Mouse (Mus musculus): Measurements from ENCODE around the gene Gltpd2. TPM values are rescaled to one million over a fixed set of nuclear protein-coding genes. Genes with fewer than 3 reads are reported as not detected.
A peak's percentile ranks its signal among the peaks of the same experiment; 100 is the strongest.

The Gltpd2 gene
- polyA plus RNA-seq, 1 experiment from 2014 or later, result 0.47 TPM

GRCm38 (mm10) chr11:70553940-70554339 lies 34.9 kb downstream of the Gltpd2 start:
- Histone ChIP-seq H3K36me3 (no peaks in the 10 kb centered on the region), H3K27ac (no peak overlapping the region), H3K4me1 (replicated peaks) (peaks cover 17% of the 10 kb centered on the region), H3K27me3 (ENCODE audit: insufficient read depth, poor library complexity, severe bottlenecking) (peaks cover 19% of the 10 kb centered on the region), H3K9me3 (no peaks in the 10 kb centered on the region), H3K4me3 (no peak overlapping the region; the same call in 1 of the 2 replicates)
- 32% methylated on average over 7 of the region's 7 CpGs for WGBS
- no peak for DNase-seq (ENCODE audit: low spot score)

- no peak overlapping the region for H3K27ac ChIP-seq
- no peaks in the 10 kb centered on the region for H3K9me3 ChIP-seq
- H3K27me3 ChIP-seq (ENCODE audit: insufficient read depth, poor library complexity, severe bottlenecking), result peaks cover 18% of the 10 kb centered on the region
- no peak for DNase-seq (ENCODE audit: low spot score)
- H3K4me3 ChIP-seq, result no peak overlapping the region
- H3K4me1 ChIP-seq (replicated peaks), result peaks cover 26% of the 10 kb centered on the region
- H3K36me3 ChIP-seq, result no peaks in the 10 kb centered on the region
- 89% methylated on average over 9 of the region's 9 CpGs for WGBS
Observed at GRCm38 (mm10) chr11:70557545-70557944, 38.5 kb downstream of the Gltpd2 start.

DNA sequence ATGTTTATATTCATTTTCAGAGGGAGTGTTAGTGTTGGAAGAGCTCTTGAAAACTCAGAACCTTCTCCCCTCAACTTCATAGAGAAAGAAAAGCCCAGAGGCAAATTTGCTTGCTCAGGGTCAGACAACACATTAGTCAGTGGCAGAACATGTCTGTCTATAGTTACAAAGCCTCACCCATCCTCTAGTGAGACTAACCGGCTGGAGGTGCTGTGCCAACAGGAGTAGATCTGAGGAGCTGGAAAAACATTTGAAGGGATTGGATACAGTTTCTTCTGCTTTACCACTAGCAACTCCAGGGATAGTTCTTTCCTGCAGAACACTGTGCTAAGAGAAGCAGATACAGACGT lies 42.9 kb downstream of the Gltpd2 start:
- DNase-seq (ENCODE audit: low spot score), result no peak
- Histone ChIP-seq H3K27me3 (ENCODE audit: insufficient read depth, poor library complexity, severe bottlenecking) (no peaks in the 10 kb centered on the region), H3K27ac (peak overlapping the region; percentile 95), H3K36me3 (no peaks in the 10 kb centered on the region), H3K9me3 (no peaks in the 10 kb centered on the region), H3K4me1 (replicated peaks) (peaks cover 52% of the 10 kb centered on the region), H3K4me3 (peak overlapping the region; percentile 93)
- WGBS, result 2% methylated on average over 2 of the region's 2 CpGs

DNA sequence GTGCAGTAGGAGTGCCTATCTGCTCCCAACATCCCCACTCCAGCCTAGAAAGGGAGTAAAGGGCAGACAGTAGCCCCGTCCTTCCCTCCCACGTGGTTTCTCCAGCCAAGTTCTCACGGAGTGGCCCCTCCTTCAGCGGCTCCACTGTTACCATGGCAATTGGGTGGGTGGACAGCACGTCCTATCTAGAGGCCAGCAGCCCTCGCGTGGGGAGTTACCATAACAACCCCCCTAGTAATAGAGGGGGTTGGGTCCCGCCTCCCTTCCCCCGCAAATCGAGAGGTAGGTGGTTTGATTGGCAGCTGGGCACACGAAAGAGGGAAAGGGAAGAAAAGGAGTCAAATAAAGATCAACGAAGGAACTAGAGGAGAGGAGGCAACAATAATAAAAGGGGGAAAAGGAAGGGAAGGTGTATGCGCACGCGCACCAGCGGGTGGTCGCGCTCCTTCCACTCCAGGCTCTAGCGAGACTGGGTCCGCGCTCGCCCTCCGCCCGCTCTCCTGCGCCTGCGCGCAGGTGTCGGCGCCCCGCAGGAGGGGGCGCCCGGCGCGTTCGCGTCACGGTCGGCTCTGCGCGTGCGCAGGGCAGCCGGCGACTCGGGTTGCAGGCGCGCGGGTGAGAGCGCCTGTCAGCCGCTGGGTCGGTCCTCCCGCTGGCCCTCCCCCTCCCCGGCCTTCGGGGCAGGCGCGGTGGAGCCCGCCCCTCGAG lies 43.4 kb downstream of the Gltpd2 start, which contains the start of gene Mink1:
Gene Mink1, plus strand, starts transcription at position 595 of the 708 bp plus-strand sequence.
- peaks cover 57% of the 10 kb centered on the region for H3K4me1 ChIP-seq (replicated peaks)
- H3K27me3 ChIP-seq (ENCODE audit: insufficient read depth, poor library complexity, severe bottlenecking), result no peaks in the 10 kb centered on the region
- H3K9me3 ChIP-seq, result no peaks in the 10 kb centered on the region
- peak; percentile 90 for DNase-seq (ENCODE audit: low spot score)
- no peaks in the 10 kb centered on the region for H3K36me3 ChIP-seq
- WGBS, result under 1% methylated on average over 57 of the region's 57 CpGs
- H3K27ac ChIP-seq, result peak within 1 kb of the TSS; percentile 95
- H3K4me3 ChIP-seq, result peak within 1 kb of the TSS; percentile 93

DNA sequence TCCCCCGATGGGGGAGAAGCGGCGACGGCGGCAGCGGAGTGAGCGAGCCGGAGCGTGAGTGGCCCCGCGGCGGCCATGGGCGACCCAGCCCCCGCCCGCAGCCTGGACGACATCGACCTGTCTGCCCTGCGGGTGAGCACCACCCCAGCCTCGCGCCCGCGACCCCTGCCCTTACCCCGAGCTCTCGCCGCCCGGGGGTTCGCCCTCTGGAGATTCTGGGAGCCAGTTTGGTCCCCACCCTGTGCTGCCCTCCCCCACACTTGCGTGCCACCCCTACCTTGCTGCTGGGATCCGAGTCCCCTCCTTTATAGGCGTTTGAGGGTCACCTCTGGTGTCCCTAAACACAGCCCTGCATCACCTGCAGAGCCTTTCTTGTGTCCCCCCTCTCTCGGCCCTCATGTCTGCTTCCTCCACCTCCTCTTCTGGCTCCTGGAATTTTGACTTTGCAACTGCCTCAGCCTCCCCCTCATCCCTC lies 44.0 kb downstream of the Gltpd2 start:
- Histone ChIP-seq H3K4me1 (replicated peaks) (peaks cover 57% of the 10 kb centered on the region), H3K27ac (peak overlapping the region; percentile 95), H3K36me3 (peaks cover 4% of the 10 kb centered on the region; the same call in 1 of the 2 replicates), H3K4me3 (peak overlapping the region; percentile 93), H3K9me3 (no peaks in the 10 kb centered on the region), H3K27me3 (ENCODE audit: insufficient read depth, poor library complexity, severe bottlenecking) (no peaks in the 10 kb centered on the region)
- DNase-seq (ENCODE audit: low spot score), result peak; percentile 41
- WGBS, result 2% methylated on average over 31 of the region's 31 CpGs

DNA sequence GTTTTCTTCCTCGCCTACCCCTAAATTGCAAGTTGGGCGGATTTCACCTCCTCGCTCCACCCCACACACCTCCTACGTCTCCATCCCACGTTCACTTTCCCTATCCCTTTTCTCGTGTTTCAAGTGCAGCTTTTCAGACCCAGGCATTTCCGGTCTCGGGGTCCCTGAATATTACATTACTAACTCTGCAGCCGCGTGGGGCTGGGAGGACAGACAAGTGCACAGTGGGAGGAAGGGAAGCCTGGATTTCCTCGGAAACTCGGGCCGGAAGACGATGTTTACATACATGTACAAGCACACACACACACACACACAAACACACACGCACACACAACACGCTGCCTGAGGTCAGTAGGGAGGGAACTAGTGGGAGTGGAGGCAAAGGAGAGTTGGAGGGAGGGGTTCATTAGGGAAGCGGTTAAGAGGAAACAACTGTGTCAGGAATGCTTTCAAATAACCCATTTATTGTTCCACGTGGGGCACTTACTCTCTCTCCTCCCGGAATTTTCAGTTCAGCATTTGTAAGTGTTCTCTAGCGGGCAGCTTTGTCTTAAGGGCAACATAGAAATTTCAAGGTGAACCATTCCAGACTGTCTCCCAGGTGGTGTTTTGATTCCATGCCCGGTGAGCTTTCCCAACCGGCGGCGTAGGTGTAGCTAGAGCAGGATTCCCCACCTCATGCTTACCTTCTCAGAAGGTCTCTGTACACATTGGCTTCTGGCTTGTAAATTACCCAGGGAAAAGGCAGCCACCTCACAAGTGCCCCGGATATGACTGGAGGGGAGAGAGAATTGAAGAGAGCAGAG lies 44.7 kb downstream of the Gltpd2 start:
- peak overlapping the region; percentile 93 for H3K4me3 ChIP-seq
- DNase-seq (ENCODE audit: low spot score), result peak; percentile 49
- H3K27ac ChIP-seq, result peak overlapping the region; percentile 95
- peaks cover 9% of the 10 kb centered on the region; the same call in 1 of the 2 replicates for H3K36me3 ChIP-seq
- no peaks in the 10 kb centered on the region for H3K27me3 ChIP-seq (ENCODE audit: insufficient read depth, poor library complexity, severe bottlenecking)
- WGBS, result 3% methylated on average over 25 of the region's 25 CpGs
- H3K4me1 ChIP-seq (replicated peaks), result peaks cover 57% of the 10 kb centered on the region
- H3K9me3 ChIP-seq, result no peaks in the 10 kb centered on the region

DNA sequence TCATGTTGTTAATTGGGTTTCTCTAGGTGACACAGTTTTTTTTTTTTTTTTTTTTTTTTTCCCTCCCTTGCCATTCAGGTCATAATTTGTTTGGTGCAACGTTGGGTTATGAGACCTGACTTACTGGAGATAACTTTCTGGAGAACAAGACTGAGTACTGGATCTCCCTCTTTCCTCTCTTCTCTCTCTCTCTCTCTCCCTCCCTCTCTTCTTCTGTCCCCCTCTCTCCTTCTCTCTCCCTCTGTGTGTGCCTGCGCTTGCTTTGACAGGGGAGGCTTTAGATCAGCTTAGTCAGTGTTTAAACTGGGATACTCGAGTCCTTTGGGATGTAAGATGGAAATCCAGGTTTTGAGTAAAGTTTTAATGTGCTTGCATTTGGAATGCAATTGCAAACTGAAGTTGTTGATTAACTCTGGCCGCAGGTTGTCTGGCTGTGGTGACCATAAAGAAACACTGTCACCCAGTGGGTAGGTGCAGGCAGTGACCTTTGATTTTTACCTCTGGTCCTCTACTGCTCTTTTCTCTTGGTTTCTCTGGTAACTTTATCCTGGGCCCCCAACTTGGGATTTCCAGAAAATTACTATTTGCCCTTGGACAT lies 45.4 kb downstream of the Gltpd2 start:
- H3K4me3 ChIP-seq, result peak overlapping the region; percentile 93
- peaks cover 57% of the 10 kb centered on the region for H3K4me1 ChIP-seq (replicated peaks)
- H3K27ac ChIP-seq, result no peak overlapping the region; the same call in 1 of the 2 replicates
- H3K9me3 ChIP-seq, result no peaks in the 10 kb centered on the region
- 53% methylated on average over 4 of the region's 4 CpGs for WGBS
- no peaks in the 10 kb centered on the region for H3K27me3 ChIP-seq (ENCODE audit: insufficient read depth, poor library complexity, severe bottlenecking)
- peaks cover 9% of the 10 kb centered on the region; the same call in 1 of the 2 replicates for H3K36me3 ChIP-seq
- no peak for DNase-seq (ENCODE audit: low spot score)

DNA sequence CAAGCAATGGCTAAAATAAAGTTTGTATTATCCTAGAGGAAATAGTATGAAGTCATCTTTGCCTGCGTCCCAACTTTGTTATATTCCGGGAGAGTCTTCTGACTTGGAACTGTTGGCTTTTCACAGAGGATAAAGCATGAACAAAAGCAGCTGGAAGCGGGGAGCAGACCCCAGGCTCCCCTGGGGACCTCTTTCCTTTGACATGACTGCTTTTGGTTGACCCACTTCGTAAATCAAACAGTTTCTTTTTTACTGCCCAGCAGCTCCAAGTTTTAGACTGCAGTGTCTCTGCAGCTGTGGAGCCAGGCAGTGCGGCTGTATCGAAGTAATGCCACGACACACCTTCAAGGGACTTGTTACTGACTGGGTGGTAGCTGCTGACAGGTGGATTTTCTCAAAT lies 47.6 kb downstream of the Gltpd2 start:
- WGBS, result 77% methylated on average over 7 of the region's 7 CpGs
- Histone ChIP-seq H3K4me1 (replicated peaks) (peaks cover 58% of the 10 kb centered on the region), H3K4me3 (no peak overlapping the region), H3K27me3 (ENCODE audit: insufficient read depth, poor library complexity, severe bottlenecking) (no peaks in the 10 kb centered on the region), H3K9me3 (no peaks in the 10 kb centered on the region), H3K27ac (no peak overlapping the region), H3K36me3 (peaks cover 9% of the 10 kb centered on the region; the same call in 1 of the 2 replicates)
- no peak for DNase-seq (ENCODE audit: low spot score)

Other genes starting within 250 kb of the Gltpd2 start
- gene Alox12e, start 196.6 kb upstream of the Gltpd2 start, polyA plus RNA-seq (2016; fragmentation: Nextera tagmentation; extraction: Ambion mirVana), result not detected in 2 replicates
- 0.06 and 0.16 TPM in 2 replicates for gene Alox15, start 167.2 kb upstream of the Gltpd2 start, polyA plus RNA-seq (2016; fragmentation: Nextera tagmentation; extraction: Ambion mirVana)
- 50.6 and 53.0 TPM in 2 replicates for gene Pelp1, start 109.2 kb upstream of the Gltpd2 start, polyA plus RNA-seq (2016; fragmentation: Nextera tagmentation; extraction: Ambion mirVana)
- 31.1 and 32.7 TPM in 2 replicates for gene Arrb2, start 86.6 kb upstream of the Gltpd2 start, polyA plus RNA-seq (2016; fragmentation: Nextera tagmentation; extraction: Ambion mirVana)
- gene Med11, start 67.3 kb upstream of the Gltpd2 start, polyA plus RNA-seq (2016; fragmentation: Nextera tagmentation; extraction: Ambion mirVana), result 48.3 and 49.2 TPM in 2 replicates
- 0.25 and 0.30 TPM in 2 replicates for gene Zmynd15, start 59.8 kb upstream of the Gltpd2 start, polyA plus RNA-seq (2016; fragmentation: Nextera tagmentation; extraction: Ambion mirVana)
- 0.31 and 0.41 TPM in 2 replicates for gene Cxcl16, start 59.2 kb upstream of the Gltpd2 start, polyA plus RNA-seq (2016; fragmentation: Nextera tagmentation; extraction: Ambion mirVana)
- 0.52 TPM in 1 of 2 replicates, not detected in the other for gene Tm4sf5, start 14.0 kb upstream of the Gltpd2 start, polyA plus RNA-seq (2016; fragmentation: Nextera tagmentation; extraction: Ambion mirVana)
- gene Vmo1, start 4.6 kb upstream of the Gltpd2 start, polyA plus RNA-seq (2016; fragmentation: Nextera tagmentation; extraction: Ambion mirVana), result 0.34 TPM in 1 of 2 replicates, not detected in the other
- gene Psmb6, start 6.2 kb downstream of the Gltpd2 start, polyA plus RNA-seq (2016; fragmentation: Nextera tagmentation; extraction: Ambion mirVana), result 1,108 and 1,160 TPM in 2 replicates
- not detected in 2 replicates for gene Gm40193, start 13.7 kb downstream of the Gltpd2 start, polyA plus RNA-seq (2016; fragmentation: Nextera tagmentation; extraction: Ambion mirVana)
- 3.8 and 4.1 TPM in 2 replicates for gene Pld2, start 20.9 kb downstream of the Gltpd2 start, polyA plus RNA-seq (2016; fragmentation: Nextera tagmentation; extraction: Ambion mirVana)
- gene Mink1, start 43.7 kb downstream of the Gltpd2 start, polyA plus RNA-seq (2016; fragmentation: Nextera tagmentation; extraction: Ambion mirVana), result 12.6 and 14.6 TPM in 2 replicates
- gene 4930544D05Rik, start 96.7 kb downstream of the Gltpd2 start, polyA plus RNA-seq (2016; fragmentation: Nextera tagmentation; extraction: Ambion mirVana), result not detected in 2 replicates
- not detected in 2 replicates for gene Chrne, start 100.0 kb downstream of the Gltpd2 start, polyA plus RNA-seq (2016; fragmentation: Nextera tagmentation; extraction: Ambion mirVana)
- gene Gp1ba, start 119.9 kb downstream of the Gltpd2 start, polyA plus RNA-seq (2016; fragmentation: Nextera tagmentation; extraction: Ambion mirVana), result 0.34 and 0.80 TPM in 2 replicates
- 90.6 and 97.1 TPM in 2 replicates for gene Rnf167, start 128.0 kb downstream of the Gltpd2 start, polyA plus RNA-seq (2016; fragmentation: Nextera tagmentation; extraction: Ambion mirVana)
- 144 and 155 TPM in 2 replicates for gene Slc25a11, start 128.3 kb downstream of the Gltpd2 start, polyA plus RNA-seq (2016; fragmentation: Nextera tagmentation; extraction: Ambion mirVana)
- gene Pfn1, start 135.4 kb downstream of the Gltpd2 start, polyA plus RNA-seq (2016; fragmentation: Nextera tagmentation; extraction: Ambion mirVana), result 1,872 and 1,874 TPM in 2 replicates
- 39.3 and 53.3 TPM in 2 replicates for gene Eno3, start 138.0 kb downstream of the Gltpd2 start, polyA plus RNA-seq (2016; fragmentation: Nextera tagmentation; extraction: Ambion mirVana)
- gene Spag7, start 150.2 kb downstream of the Gltpd2 start, polyA plus RNA-seq (2016; fragmentation: Nextera tagmentation; extraction: Ambion mirVana), result 185 and 191 TPM in 2 replicates
- gene Camta2, start 168.9 kb downstream of the Gltpd2 start, polyA plus RNA-seq (2016; fragmentation: Nextera tagmentation; extraction: Ambion mirVana), result 10.8 and 11.8 TPM in 2 replicates
- 0.90 and 1.1 TPM in 2 replicates for gene Inca1, start 181.0 kb downstream of the Gltpd2 start, polyA plus RNA-seq (2016; fragmentation: Nextera tagmentation; extraction: Ambion mirVana)
- 1.7 and 2.1 TPM in 2 replicates for gene Kif1c, start 181.4 kb downstream of the Gltpd2 start, polyA plus RNA-seq (2016; fragmentation: Nextera tagmentation; extraction: Ambion mirVana)
- gene Zfp3, start 245.0 kb downstream of the Gltpd2 start, polyA plus RNA-seq (2016; fragmentation: Nextera tagmentation; extraction: Ambion mirVana), result 7.2 and 8.1 TPM in 2 replicates

All from hindbrain, embryonic 10.5 days (tissue).